Mouse (Mus musculus) kidney, embryonic 15.5 days (tissue): ENCODE results near the gene Lrguk. TPM values are rescaled to one million over a fixed set of nuclear protein-coding genes. Genes with fewer than 3 reads are reported as not detected.

ENCODE experiments used
- polyA plus RNA-seq: library from polyadenylated mRNA; unstranded; fragments of >200 nt; fragmentation: Nextera tagmentation; extraction: Ambion mirVana; gene quantifications from 2 replicates; pipeline ENCODE4 v1.2.1, GENCODE M21; 2015

The Lrguk gene
- polyA plus RNA-seq, 1 experiment from 2014 or later, result 1.3 TPM

Other genes with a start within 250 kb of the Lrguk start
- gene Slc35b4, start 147.7 kb downstream of the Lrguk start, polyA plus RNA-seq, result 63.8 and 64.4 TPM in 2 replicates